Mouse (Mus musculus): ENCODE results near the gene Fank1.

The Fank1 gene

GRCm38 (mm10) chr7:133768027-133768426 is 8.6 kb upstream of the Fank1 start:
- DNase-seq (ENCODE audit: low read depth, low spot score): peak; percentile 78

GRCm38 (mm10) chr7:133768517-133768916 is 8.1 kb upstream of the Fank1 start:
- peak; percentile 86 for DNase-seq (ENCODE audit: low read depth, low spot score)

GRCm38 (mm10) chr7:133775179-133775578 is 1.5 kb upstream of the Fank1 start:
- peak; percentile 50 for DNase-seq (ENCODE audit: low read depth, low spot score)

- no peak for DNase-seq (ENCODE audit: low read depth, low spot score)
Observed at GRCm38 (mm10) chr7:133775796-133776625, 650 bp upstream of the Fank1 start.

DNA sequence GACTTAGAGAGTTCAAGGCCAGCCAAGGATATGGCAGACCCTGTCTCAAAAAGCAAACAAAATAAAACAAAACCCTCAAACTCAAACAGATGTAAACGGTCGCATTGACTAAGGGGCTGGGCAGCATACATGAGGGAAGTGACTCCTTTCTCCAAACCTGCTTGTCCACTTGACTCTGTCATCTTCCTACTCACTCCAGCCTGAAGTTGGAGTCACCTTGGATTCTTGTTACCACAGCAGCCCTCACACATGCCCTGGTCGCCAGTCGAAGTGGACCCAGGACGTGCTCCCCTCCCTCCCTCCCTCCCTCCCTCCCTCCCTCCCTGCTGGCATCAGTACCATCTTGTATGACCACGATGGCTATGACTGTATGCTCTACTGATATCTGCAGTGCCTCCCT is 4.9 kb downstream of the Fank1 start:
- no peak for DNase-seq (ENCODE audit: low read depth, low spot score)

DNA sequence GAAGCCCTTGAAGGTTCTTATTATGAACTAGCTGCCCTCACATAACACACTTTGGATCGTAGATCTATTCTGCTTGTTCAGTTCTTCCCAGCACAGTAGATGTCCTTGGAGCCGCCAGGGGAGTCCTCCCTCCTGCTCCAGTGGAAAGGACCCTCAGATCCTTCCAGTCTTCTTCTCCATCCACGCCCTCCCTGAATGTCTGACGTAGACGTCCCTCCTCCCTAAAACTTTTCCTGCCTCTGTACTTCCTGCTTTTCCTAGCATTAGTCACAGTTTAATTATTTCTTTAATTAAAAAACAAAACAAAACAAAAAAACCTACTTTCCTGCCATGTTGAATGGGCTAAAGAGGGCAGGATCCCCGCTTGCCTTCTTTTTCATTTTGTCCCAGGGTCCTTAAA is 5.3 kb downstream of the Fank1 start:
- DNase-seq (ENCODE audit: low read depth, low spot score): no peak

GRCm38 (mm10) chr7:133782717-133783435 is 6.2 kb downstream of the Fank1 start, which contains the start of gene Dhx32:
Dhx32 (minus strand) TSS chr7:133782726.
- peak; percentile 85 for DNase-seq (ENCODE audit: low read depth, low spot score)

GRCm38 (mm10) chr7:133787571-133787970 is 10.9 kb downstream of the Fank1 start:
- DNase-seq (ENCODE audit: low read depth, low spot score): no peak

GRCm38 (mm10) chr7:133788147-133788546 is 11.5 kb downstream of the Fank1 start:
- no peak for DNase-seq (ENCODE audit: low read depth, low spot score)

- DNase-seq (ENCODE audit: low read depth, low spot score): no peak
Observed at GRCm38 (mm10) chr7:133790171-133790570, 13.5 kb downstream of the Fank1 start.

GRCm38 (mm10) chr7:133790608-133791229 is 14.1 kb downstream of the Fank1 start:
- no peak for DNase-seq (ENCODE audit: low read depth, low spot score)

- DNase-seq (ENCODE audit: low read depth, low spot score): no peak
Observed at GRCm38 (mm10) chr7:133792771-133793170, 16.1 kb downstream of the Fank1 start.

- DNase-seq (ENCODE audit: low read depth, low spot score): peak; percentile 91
Observed at GRCm38 (mm10) chr7:133793248-133794131, 16.8 kb downstream of the Fank1 start.

GRCm38 (mm10) chr7:133794720-133795119 is 18.1 kb downstream of the Fank1 start:
- no peak for DNase-seq (ENCODE audit: low read depth, low spot score)

DNA sequence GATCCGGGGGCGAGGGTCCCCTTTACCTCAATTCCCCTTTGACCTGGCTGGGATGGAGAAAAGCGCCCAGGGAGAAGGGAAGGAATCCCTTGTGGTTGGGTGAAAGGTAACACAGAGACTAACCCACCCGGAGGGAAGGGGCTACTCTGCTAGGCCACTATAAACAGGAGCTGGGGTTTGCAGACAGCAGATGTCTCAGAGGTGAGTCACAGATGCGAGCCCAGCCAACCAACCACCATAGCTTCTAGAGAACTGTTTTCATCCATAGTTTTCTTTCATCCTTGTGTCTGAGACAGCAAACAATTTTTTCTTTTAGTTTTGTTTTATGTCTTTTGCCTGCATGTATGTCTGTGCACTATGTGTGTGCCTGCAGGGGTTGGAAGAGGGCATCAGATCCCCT is 23.3 kb downstream of the Fank1 start:
- DNase-seq (ENCODE audit: low read depth, low spot score): no peak

GRCm38 (mm10) chr7:133801823-133802222 is 25.2 kb downstream of the Fank1 start:
- no peak for DNase-seq (ENCODE audit: low read depth, low spot score)

GRCm38 (mm10) chr7:133805614-133806175 is 29.0 kb downstream of the Fank1 start:
- DNase-seq (ENCODE audit: low read depth, low spot score): peak; percentile 83

GRCm38 (mm10) chr7:133812927-133813326 is 36.3 kb downstream of the Fank1 start:
- DNase-seq (ENCODE audit: low read depth, low spot score): no peak

GRCm38 (mm10) chr7:133813331-133813730 is 36.7 kb downstream of the Fank1 start:
- DNase-seq (ENCODE audit: low read depth, low spot score): peak; percentile 70

GRCm38 (mm10) chr7:133823751-133824150 is 47.1 kb downstream of the Fank1 start:
- DNase-seq (ENCODE audit: low read depth, low spot score): no peak

DNA sequence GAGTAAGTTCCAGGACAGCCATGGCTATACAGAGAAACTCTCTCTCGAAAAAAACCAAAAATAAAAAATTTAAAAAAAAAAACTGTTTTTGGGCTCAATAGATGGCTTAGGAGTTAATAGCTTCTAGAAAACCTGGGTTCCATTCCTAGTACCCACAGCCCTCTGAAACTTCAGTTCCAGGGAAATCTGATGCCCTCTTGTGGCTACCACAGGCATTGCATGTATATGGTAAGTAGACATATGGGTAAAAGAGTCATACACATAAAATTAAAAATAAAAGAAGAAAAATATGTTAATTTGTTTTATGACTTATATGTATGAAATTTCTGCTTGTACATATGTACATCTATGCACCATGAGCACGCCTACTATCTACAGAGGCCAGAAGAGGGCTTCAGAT is 47.9 kb downstream of the Fank1 start:
- peak; percentile 14 for DNase-seq (ENCODE audit: low read depth, low spot score)
